Mouse (Mus musculus) kidney, postnatal 0 days (tissue): ENCODE data around the gene Ndufs2. TPM values are rescaled to one million over a fixed set of nuclear protein-coding genes. Genes with fewer than 3 reads are reported as not detected.
A peak's percentile ranks its signal among the peaks of the same experiment; 100 is the strongest.
"Not testable (repeated sequence)": the region's sequence is repeated elsewhere in the genome, so short reads cannot be mapped to it uniquely, and the experiment has no call there.

Experiments
- ATAC-seq: fragments of 200-750 bp; cut with Nextera tagmentation; replicated peaks from 2 replicates; pipeline ENCODE4 v1.8.0; 2017; ENCODE audit warnings: low read depth, moderate number of reproducible peaks, moderate TSS enrichment, moderate library complexity; ENCODE audit not compliant: low FRiP score
- DNase-seq: peaks from one replicate; pipeline ENCODE4 v3.0.0-alpha.2; 2016; ENCODE audit warnings: low spot score
- H3K27ac ChIP-seq: fragments of 300-500 bp; sonication (generic); 2 replicates; pipeline ENCODE4 v1.5.1; 2014; ENCODE audit warnings: mild to moderate bottlenecking
- H3K27me3 ChIP-seq: fragments of 300-500 bp; sonication (generic); 2 replicates; pipeline ENCODE4 v1.6.1; 2014; ENCODE audit warnings: low read length, mixed read lengths; ENCODE audit not compliant: insufficient read depth
- H3K36me3 ChIP-seq: fragments of 300-500 bp; sonication (generic); 2 replicates; pipeline ENCODE4 v1.6.1; 2014; ENCODE audit warnings: low read length, mixed read lengths; ENCODE audit not compliant: insufficient read depth
- H3K4me1 ChIP-seq: fragments of 300-500 bp; sonication (generic); replicated peaks from 2 replicates; pipeline ENCODE4 v1.6.1; 2014; ENCODE audit warnings: antibody characterized with exemption, low read length, mixed read lengths; ENCODE audit not compliant: insufficient read depth
- H3K4me2 ChIP-seq: fragments of 300-500 bp; sonication (generic); 2 replicates; pipeline ENCODE4 v1.6.1; 2014; ENCODE audit warnings: mild to moderate bottlenecking, low read length, moderate library complexity, mixed read lengths
- H3K4me3 ChIP-seq: fragments of 300-500 bp; sonication (generic); replicated peaks from 2 replicates; pipeline ENCODE4 v1.5.1; 2014; ENCODE audit warnings: low read depth, low read length
- H3K9ac ChIP-seq: fragments of 300-500 bp; sonication (generic); 2 replicates; pipeline ENCODE4 v1.6.1; 2014; ENCODE audit warnings: low read depth, low read length
- H3K9me3 ChIP-seq: fragments of 300-500 bp; sonication (generic); replicated peaks from 2 replicates; pipeline ENCODE4 v1.6.1; 2016; ENCODE audit warnings: low read length, inconsistent platforms, mixed read lengths
- CTCF ChIP-seq: IDR thresholded peaks from 2 replicates; pipeline ENCODE4 v1.5.1; 2016; ENCODE audit warnings: antibody characterized with exemption, low read depth, mild to moderate bottlenecking, moderate library complexity
- WGBS: fragments of 180-500 bp; shearing (Covaris S2); extraction: QIAGEN DNeasy Blood & Tissue Kit; methylation state at CpG from one replicate; pipeline ENCODE4 v1.1.7; 2014; 5-methylcytosine and 5-hydroxymethylcytosine counted together
- polyA plus RNA-seq: library from polyadenylated mRNA; unstranded; fragments of >200 nt; fragmentation: Nextera tagmentation; extraction: Ambion mirVana; gene quantifications from 2 replicates; pipeline ENCODE4 v1.2.1, GENCODE M21; 2015

Ndufs2 gene
- polyA plus RNA-seq, 1 experiment from 2014 or later = 375 TPM

DNA sequence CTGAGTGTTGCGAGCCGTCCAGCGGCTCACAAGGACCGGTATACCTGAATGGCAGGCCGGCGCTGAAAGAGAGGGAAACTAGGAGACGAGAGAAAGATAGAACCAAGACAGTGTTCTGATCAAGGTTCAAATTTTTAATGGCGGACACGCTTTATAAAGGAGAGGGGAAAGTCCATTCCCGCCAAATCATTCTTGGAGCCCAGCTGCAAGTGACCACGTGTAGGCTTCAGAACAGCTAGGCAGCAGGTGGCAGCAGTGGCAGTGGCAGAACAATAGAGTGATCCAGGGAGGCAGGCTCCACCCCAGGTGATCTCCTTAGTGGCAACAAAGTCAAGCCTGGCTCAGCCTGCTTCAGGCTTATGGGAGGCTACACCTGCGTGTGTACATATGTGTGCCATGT lies 9.2 kb downstream of the Ndufs2 start:
- not testable (repeated sequence) for ATAC-seq, DNase-seq, H3K9me3 ChIP-seq, H3K4me2 ChIP-seq, H3K9ac ChIP-seq, H3K27ac ChIP-seq, H3K4me3 ChIP-seq, H3K27me3 ChIP-seq
- Histone ChIP-seq H3K36me3 (peaks cover 52% of the 10 kb centered on the region), H3K4me1 (peaks cover 11% of the 10 kb centered on the region)
- TF ChIP-seq CTCF = peak; percentile 33; the same call in 1 of the 2 replicates
- WGBS = 85% methylated on average over 12 of the region's 12 CpGs

DNA sequence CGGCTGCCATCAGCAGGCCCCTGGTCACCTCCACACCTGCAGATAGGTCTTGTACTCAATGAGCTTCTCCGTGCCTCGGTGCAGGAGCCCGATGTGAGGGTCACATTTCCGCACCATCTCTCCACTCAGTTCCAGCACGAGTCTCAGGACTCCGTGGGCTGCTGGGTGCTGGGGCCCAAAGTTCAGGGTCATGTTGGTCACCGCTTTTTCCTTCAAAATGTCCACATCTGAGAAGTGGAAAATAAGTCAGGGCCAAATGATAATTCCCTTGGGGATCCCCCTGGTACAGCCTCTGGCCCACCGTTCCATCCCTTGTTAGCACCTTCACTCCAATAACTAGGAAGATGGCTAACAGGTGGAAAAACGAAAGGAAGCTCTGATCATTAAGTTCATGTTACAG lies 10.3 kb downstream of the Ndufs2 start:
- no peak overlapping the region for H3K4me3 ChIP-seq
- H3K27me3 ChIP-seq = no peaks in the 10 kb centered on the region
- no peak for DNase-seq
- H3K4me2 ChIP-seq = no peak overlapping the region
- ATAC-seq = no peak
- WGBS = 78% methylated on average over 10 of the region's 10 CpGs
- no peaks in the 10 kb centered on the region for H3K9me3 ChIP-seq
- H3K4me1 ChIP-seq = peaks cover 7% of the 10 kb centered on the region
- peak overlapping the region; percentile 71 for H3K27ac ChIP-seq
- TF ChIP-seq CTCF = no peak
- no peak overlapping the region for H3K9ac ChIP-seq
- peaks cover 59% of the 10 kb centered on the region for H3K36me3 ChIP-seq

DNA sequence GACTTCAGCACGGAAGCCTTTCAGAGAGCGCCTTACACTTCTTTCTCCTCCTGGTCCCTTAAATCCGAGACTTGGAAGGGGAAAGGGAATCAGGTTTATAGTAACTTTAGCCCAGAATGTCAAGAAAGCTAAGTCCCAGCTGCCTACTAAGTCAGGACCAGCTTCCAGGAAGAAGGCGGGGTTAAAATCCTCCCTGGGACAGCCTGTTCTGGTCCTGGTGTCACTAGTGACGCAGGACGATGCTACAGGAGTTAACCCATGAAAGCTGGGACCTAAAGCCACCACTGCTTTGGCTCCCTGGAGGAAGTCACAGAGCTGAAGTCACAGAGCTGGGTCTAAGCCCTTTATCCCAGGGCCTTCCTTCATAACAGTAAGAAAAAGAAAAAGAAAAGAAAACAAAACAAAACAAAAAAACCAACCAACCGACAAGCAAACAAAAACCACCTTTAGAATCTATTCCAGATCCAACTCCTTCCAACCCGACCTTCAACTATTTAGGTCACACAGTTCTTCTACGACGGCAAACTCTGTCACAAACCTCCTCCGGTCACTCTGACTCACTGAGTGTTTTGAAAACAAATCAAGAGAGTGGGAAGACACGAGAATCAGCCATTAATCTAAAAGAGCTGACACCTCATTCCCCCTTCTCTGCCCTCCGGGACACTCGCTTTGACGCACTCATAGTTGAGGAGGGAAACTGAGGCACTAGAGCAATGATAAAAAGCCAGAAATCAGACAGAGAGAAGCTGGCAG lies 11.0 kb downstream of the Ndufs2 start:
- 0 out of 2 replicates have a peak, but pooled peaks have one; percentile 41 for ATAC-seq
- 42% methylated on average over 15 of the region's 15 CpGs for WGBS
- H3K27me3 ChIP-seq = no peaks in the 10 kb centered on the region
- peaks cover 60% of the 10 kb centered on the region for H3K36me3 ChIP-seq
- H3K27ac ChIP-seq = peak overlapping the region; percentile 71
- no peak overlapping the region; the same call in 1 of the 2 replicates for H3K4me2 ChIP-seq
- DNase-seq = peak; percentile 89
- no peak for TF ChIP-seq CTCF
- no peak overlapping the region for H3K4me3 ChIP-seq
- H3K4me1 ChIP-seq = 0 out of 2 replicates have a peak, but pooled peaks cover 3% of the 10 kb centered on the region
- no peaks in the 10 kb centered on the region for H3K9me3 ChIP-seq
- no peak overlapping the region for H3K9ac ChIP-seq

DNA sequence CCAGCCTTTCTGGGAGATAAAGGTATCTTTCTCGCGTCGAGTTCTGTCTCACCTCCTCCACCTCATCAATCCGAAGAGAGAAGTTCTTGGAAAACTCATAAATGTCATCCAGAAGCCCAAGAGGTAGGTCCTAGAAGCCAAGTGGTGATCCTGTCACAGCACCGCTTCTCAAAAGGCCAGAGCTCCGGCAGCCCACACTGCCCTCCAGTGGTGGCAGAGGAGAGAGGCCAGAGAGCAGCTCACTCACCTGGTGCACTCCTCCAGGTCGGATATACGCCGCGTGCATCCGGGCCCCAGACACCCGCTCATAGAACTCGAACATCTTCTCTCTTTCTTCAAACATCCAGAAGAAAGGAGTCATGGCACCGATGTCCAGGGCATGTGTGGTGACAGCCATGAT lies 12.7 kb downstream of the Ndufs2 start:
- no peaks in the 10 kb centered on the region for H3K9me3 ChIP-seq
- DNase-seq = peak; percentile 54
- no peaks in the 10 kb centered on the region for H3K27me3 ChIP-seq
- TF ChIP-seq CTCF = peak; percentile 84
- H3K4me1 ChIP-seq = 0 out of 2 replicates have a peak, but pooled peaks cover 3% of the 10 kb centered on the region
- 67% methylated on average over 14 of the region's 14 CpGs for WGBS
- no peak for ATAC-seq
- peaks cover 75% of the 10 kb centered on the region for H3K36me3 ChIP-seq
- H3K9ac ChIP-seq = no peak overlapping the region
- no peak overlapping the region for H3K4me2 ChIP-seq
- no peak overlapping the region for H3K27ac ChIP-seq
- H3K4me3 ChIP-seq = no peak overlapping the region

DNA sequence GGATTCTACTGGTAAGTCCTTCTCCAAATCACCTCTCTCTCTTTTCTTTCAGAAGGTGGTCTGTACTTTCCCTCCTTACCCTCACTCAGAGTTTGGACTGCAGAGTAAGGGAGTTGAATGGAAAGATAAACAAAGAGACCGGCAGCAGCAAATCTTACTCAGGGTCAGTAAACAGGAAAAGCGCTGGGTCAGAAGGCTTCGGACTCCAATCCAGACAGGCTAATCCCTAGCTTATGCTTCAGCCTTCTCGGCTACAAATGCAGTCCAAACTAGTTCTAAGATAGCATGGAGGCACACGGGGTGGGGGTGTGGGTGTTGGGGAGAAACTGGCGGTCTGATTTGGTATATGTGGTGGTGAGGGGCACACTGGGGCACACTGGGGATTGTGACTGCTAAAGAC lies 13.8 kb downstream of the Ndufs2 start:
- peaks cover 67% of the 10 kb centered on the region for H3K36me3 ChIP-seq
- H3K27me3 ChIP-seq = no peaks in the 10 kb centered on the region
- H3K4me2 ChIP-seq = no peak overlapping the region
- no peak for TF ChIP-seq CTCF
- DNase-seq = no peak
- 0 out of 2 replicates have a peak, but pooled peaks cover 3% of the 10 kb centered on the region for H3K4me1 ChIP-seq
- H3K27ac ChIP-seq = no peak overlapping the region
- no peak for ATAC-seq
- WGBS = 73% methylated on average over 6 of the region's 6 CpGs
- H3K9ac ChIP-seq = no peak overlapping the region
- no peak overlapping the region for H3K4me3 ChIP-seq
- no peaks in the 10 kb centered on the region for H3K9me3 ChIP-seq

DNA sequence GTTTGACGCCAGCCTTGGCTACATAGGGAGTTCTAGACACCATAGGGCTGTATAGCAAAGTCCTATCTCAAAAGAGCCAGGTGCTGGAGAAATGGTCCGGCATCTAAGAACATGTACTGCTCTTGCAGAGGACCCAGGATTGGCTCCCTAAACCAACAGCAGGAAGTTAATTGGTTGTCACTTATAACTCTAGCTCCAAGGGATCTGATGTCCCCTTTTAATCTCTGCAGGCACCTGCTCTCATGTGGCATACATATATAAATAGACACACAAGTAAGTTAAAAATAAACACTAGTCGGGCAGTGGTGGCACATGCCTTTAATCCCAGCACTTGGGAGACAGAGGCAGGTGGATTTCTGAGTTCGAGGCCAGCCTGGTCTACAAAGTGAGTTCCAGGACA lies 15.4 kb downstream of the Ndufs2 start:
- Histone ChIP-seq H3K4me3 (no peak overlapping the region), H3K9ac (no peak overlapping the region), H3K4me2 (no peak overlapping the region), H3K36me3 (peaks cover 56% of the 10 kb centered on the region), H3K27me3 (no peaks in the 10 kb centered on the region), H3K4me1 (0 out of 2 replicates have a peak, but pooled peaks cover 4% of the 10 kb centered on the region), H3K27ac (no peak overlapping the region), H3K9me3 (no peaks in the 10 kb centered on the region)
- ATAC-seq (no peak), DNase-seq (no peak)
- 85% methylated on average over 4 of the region's 4 CpGs for WGBS
- TF ChIP-seq CTCF = no peak
